Mouse (Mus musculus) frontal cortex, postnatal 10 days (tissue): ENCODE data around the gene Tas1r2.

ENCODE experiments used
- DNase-seq, 2 experiments: peaks; one replicate each; pipeline ENCODE4 v3.0.0; 2022; ENCODE audit warnings: low spot score in 2 of 2, mixed read lengths in 1 of 2

Tas1r2 gene

GRCm38 (mm10) chr4:139653238-139653637 lies at the start of gene Tas1r2:
TSS of gene Tas1r2 (plus strand) at chr4:139653538.
- no peak for DNase-seq

- DNase-seq: no peak
Measured at GRCm38 (mm10) chr4:139605216-139605615, 48.1 kb upstream of the Tas1r2 start.

GRCm38 (mm10) chr4:139606732-139607131 lies 46.6 kb upstream of the Tas1r2 start:
- no peak for DNase-seq

DNA sequence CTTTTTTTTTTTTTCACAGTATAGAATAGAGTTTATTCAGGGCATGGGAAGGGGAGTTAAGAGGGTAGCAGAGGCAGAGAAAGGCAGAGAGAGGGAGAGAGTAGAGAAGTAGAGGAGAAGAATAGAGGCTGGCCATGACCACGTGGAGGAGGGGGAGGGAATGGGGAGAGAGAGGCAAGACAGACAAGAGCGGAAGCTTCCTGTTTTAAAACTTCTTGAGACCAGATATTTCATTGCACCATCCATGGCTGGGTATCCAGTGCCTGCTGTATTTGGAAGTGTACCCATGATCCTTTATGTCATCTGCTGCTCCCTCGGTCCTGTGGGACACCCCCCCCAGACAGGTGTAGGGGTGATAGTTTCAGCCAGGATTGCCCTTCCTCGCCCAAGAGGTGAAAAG lies 44.4 kb upstream of the Tas1r2 start:
- DNase-seq: no peak

DNA sequence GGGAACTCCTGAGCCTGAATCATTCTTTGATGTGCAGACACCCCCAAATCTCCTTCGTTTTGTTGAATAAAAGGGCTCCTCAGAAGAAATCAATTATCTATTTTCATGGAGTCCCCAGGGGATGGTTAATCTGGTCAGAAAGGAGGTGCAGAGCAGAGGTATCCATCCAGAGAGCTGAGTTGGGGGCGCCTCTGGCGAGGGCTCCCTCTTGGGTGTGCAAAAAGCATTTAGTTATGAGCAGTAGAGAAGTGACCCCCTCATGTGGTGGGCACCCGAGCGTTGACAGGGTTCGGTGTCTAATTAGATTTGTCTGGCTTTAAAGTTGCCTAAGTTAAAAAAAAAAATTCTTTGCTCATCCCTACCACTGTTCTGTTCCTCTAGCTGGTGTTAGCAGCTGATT lies 42.4 kb upstream of the Tas1r2 start:
- DNase-seq: no peak

DNA sequence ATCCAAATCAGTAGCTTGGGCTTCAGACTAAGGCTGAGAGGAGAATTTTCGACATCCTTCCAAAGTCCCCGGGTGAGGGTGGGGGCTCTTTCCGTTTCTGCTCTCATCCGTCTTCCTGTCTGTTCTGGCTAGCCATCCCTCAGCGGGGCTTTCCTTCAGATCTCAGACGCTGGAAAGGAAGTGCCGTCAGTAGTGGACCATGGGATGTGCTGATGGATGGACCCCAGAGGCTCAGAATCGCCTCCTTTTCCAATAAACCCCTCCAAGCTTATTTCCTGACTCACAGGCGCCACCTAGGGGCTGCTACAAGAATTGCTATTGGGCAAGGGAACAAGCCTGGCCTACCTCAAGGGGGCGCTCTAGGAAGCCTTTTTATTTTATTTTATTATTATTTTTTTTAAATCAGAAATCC lies 41.8 kb upstream of the Tas1r2 start:
- peak in 1 of 2 experiments; percentile 76 for DNase-seq

DNA sequence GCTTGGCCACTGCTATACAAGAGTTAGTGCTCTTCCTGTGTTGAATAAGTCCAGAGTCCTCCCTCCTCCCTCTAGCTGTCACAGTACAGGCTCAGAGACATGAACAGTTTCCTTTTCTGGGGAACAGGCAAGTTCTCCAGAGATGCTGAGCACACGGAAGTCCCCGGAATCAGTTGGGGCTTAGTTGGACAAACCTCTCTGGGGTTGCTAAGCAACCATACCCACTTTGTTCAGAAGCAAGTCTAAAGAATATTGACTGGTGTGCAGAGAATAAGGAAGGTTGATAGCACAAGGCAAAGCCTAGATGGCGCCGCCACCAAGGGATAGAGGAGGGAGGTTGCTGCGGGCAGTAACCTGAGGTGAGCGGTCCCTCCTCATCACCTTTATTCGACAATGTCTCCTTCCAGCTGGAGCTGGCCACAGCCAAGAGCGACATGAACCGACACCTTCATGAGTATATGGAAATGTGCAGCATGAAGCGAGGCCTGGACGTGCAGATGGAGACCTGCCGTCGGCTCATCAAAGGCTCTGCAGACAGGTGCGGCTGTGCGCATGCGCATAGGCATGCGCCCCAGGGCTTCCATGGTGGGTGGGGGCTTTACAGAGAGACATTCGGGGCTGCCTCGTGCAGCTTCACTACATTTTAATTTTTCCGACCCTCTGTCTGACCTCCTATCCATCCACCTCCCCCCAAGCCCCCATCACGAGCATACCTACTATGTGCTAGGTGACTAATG lies 38.6 kb upstream of the Tas1r2 start:
- no peak for DNase-seq

GRCm38 (mm10) chr4:139616276-139617000 lies 36.9 kb upstream of the Tas1r2 start:
- DNase-seq: no peak

- no peak for DNase-seq
Measured at GRCm38 (mm10) chr4:139617001-139617364, 36.4 kb upstream of the Tas1r2 start.

GRCm38 (mm10) chr4:139619765-139620164 lies 33.6 kb upstream of the Tas1r2 start:
- DNase-seq: no peak

DNA sequence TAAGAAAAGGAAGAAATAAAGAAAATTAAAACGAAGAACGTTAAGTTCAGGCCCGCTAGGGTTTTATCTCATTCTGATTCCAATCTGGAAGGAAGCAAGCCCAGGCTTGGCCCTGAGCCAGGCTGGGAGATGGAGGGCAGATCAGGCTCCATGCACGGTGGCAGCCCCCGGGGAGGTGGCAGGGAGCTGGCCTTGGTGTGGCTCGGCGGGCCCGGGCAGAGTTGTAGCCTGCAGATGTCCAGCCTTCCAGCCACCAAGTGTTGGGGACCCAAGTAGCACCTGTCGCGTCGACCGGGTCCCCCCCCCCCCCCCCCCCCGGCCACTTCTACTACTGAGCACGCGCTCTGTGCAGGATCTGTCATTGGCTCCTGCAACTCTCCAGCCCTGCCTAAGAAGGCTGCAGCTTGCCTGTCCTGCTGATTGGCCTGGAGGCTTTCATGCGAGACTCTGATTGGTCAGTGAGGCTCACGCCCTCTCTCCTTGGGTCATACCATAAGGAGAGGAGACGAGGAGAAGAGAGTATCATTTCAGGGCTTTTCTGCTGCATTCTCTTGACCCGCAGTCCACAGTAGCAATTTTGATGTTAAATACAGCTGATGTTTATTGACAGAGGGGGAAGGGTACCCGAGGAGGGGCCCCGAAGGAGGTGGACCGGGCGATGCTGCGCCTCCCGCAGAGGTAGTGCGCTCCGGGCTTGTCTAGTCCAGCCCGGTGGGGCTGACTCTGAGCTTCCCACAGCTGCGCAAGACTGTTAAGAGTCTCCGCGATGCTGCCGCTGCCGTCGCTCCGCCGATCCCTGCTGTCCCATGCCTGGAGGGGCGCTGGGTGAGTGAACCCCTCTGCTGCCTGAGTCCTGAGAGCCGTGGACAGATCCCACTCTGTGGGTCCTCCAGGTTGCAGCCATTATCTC lies 30.7 kb upstream of the Tas1r2 start, which contains the start of gene Aldh4a1:
TSS of gene Aldh4a1 (plus strand) at position 494 of the 910 bp plus-strand sequence.
- peak; percentile 88 to 92 for DNase-seq

- DNase-seq: no peak
Measured at GRCm38 (mm10) chr4:139623434-139624115, 29.8 kb upstream of the Tas1r2 start.

- DNase-seq: no peak
Measured at GRCm38 (mm10) chr4:139624116-139624489, 29.2 kb upstream of the Tas1r2 start.

- DNase-seq: no peak
Measured at GRCm38 (mm10) chr4:139624706-139625105, 28.6 kb upstream of the Tas1r2 start.

DNA sequence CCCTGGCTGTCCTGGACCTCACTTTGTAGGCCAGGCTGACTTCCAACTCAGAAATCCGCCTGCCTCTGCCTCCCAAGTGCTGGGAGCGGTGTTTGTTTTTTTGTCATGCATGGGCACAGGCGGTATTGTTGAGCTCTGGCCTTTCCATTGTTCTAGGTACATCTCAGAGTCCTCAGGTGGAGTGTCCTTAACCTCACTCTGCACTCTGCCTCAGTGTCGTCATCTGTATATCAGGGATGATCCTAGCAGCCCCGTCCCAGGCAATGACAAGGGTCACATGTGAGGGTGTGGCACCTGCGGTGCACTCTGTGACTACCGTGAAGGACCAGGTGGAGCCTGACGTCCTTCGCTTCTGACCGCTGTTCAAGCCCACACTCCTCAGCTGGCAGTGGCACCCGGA lies 26.0 kb upstream of the Tas1r2 start:
- DNase-seq: no peak

- DNase-seq: no peak
Measured at GRCm38 (mm10) chr4:139630171-139630570, 23.2 kb upstream of the Tas1r2 start.

- DNase-seq: no peak
Measured at GRCm38 (mm10) chr4:139631141-139631540, 22.2 kb upstream of the Tas1r2 start.

GRCm38 (mm10) chr4:139631569-139632253 lies 21.6 kb upstream of the Tas1r2 start:
- DNase-seq: no peak

DNA sequence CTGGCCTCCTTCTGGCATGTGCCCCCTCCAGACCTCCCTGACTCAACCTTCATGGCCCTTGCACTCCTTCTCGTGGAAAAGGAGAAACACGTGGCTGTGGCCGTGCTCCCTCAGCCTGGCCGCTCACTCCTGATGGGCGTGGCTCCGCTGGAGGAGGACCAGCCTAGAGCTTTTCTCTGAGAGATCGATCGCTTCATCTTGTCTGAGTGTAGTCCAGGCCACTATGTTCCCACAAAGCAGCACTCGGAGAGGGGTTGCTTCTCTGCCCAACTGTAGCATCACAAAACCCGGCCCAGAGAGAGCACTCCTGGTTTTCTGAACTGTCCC lies 21.1 kb upstream of the Tas1r2 start:
- DNase-seq: no peak

DNA sequence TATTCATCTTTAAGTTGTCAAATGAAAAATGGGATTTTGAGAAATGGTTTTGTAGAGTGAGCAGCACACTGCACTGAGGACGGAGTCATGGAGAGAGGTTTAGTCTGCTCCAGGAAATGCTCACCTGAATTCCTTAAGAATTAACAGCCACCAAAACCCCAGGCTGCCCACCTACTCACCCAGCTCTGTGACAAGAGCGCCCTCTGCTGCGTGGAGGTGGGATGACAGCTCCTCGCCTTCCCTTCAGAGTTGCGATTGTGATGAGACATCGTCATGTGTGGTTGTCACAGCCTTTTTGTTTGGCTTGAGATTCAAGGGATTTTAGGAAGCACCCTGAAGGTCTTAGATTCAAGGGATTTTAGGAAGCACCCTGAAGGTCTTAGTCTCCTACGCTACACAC lies 17.0 kb upstream of the Tas1r2 start:
- DNase-seq: peak in 1 of 2 experiments; percentile 61

DNA sequence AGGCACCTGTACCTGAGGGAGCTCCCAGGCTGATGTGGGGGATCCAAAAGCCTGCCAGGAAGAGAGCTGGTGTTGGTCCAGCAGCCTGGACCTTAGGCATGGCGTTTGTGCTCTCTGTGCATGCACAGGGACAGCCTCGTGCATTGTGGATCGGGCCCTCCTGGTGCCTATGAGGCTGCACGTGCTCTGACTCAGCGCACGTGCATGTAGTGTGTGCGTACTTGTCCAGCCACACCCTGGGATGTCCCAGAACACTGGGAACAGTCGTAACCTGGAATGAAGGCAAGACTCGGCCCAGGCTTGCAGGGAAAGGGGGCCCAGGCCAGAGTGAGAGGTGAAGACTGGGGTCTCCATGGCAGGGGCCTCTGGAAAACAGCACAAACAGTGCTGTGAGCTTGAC lies 15.5 kb upstream of the Tas1r2 start:
- no peak for DNase-seq
